Mouse (Mus musculus) neural tube, embryonic 14.5 days (tissue): ENCODE data around the gene Bmp3. TPM values are rescaled to one million over a fixed set of nuclear protein-coding genes. Genes with fewer than 3 reads are reported as not detected.
A peak's percentile ranks its signal among the peaks of the same experiment; 100 is the strongest.

Source experiments
- ATAC-seq: fragments of 200-750 bp; cut with Nextera tagmentation; 2 replicates; pipeline ENCODE4 v1.8.0; 2017; ENCODE audit warnings: low read depth, mild to moderate bottlenecking, moderate TSS enrichment, moderate library complexity
- H3K27ac ChIP-seq: fragments of 300-500 bp; sonication (generic); 2 replicates; pipeline ENCODE4 v1.5.1; 2014; ENCODE audit warnings: low read depth, mild to moderate bottlenecking, control low read depth, low read length, moderate library complexity, mixed read lengths
- H3K27me3 ChIP-seq: fragments of 300-500 bp; sonication (generic); 2 replicates; pipeline ENCODE4 v1.6.1; 2014; ENCODE audit warnings: low read length; ENCODE audit not compliant: control insufficient read depth, insufficient read depth
- H3K36me3 ChIP-seq: fragments of 300-500 bp; sonication (generic); 2 replicates; pipeline ENCODE4 v1.6.1; 2014; ENCODE audit warnings: low read length, mixed read lengths; ENCODE audit not compliant: control insufficient read depth, insufficient read depth
- H3K4me1 ChIP-seq: fragments of 300-500 bp; sonication (generic); 2 replicates; pipeline ENCODE4 v1.6.1; 2014; ENCODE audit warnings: low read length; ENCODE audit not compliant: control insufficient read depth, insufficient read depth
- H3K4me2 ChIP-seq: fragments of 300-500 bp; sonication (generic); 2 replicates; pipeline ENCODE4 v1.6.1; 2014; ENCODE audit warnings: mild to moderate bottlenecking, low read depth, low read length, control low read depth
- H3K4me3 ChIP-seq: fragments of 300-500 bp; sonication (generic); 2 replicates; pipeline ENCODE4 v1.5.1; 2014; ENCODE audit warnings: low read depth, low read length, control low read depth, mixed read lengths
- H3K9ac ChIP-seq: fragments of 300-500 bp; sonication (generic); replicated peaks from 2 replicates; pipeline ENCODE4 v1.6.1; 2014; ENCODE audit warnings: low read depth, mild to moderate bottlenecking, control low read depth, low read length, mixed read lengths
- H3K9me3 ChIP-seq: fragments of 300-500 bp; sonication (generic); 2 replicates; pipeline ENCODE4 v1.6.1; 2016; ENCODE audit warnings: low read length; ENCODE audit not compliant: control insufficient read depth
- WGBS: fragments of 180-500 bp; shearing (Covaris S2); extraction: QIAGEN DNeasy Blood & Tissue Kit; methylation state at CpG from one replicate; pipeline ENCODE4 v1.1.7; 2014; 5-methylcytosine and 5-hydroxymethylcytosine counted together
- polyA plus RNA-seq: library from polyadenylated mRNA; unstranded; fragments of >200 nt; fragmentation: Nextera tagmentation; extraction: Ambion mirVana; gene quantifications from 2 replicates; pipeline ENCODE4 v1.2.1, GENCODE M21; 2014

The Bmp3 gene
- polyA plus RNA-seq, 1 experiment from 2014 or later: 1.7 TPM

GRCm38 (mm10) chr5:98842600-98843310 is 11.5 kb upstream of the Bmp3 start:
- ATAC-seq: no peak
- Histone ChIP-seq H3K36me3 (no peaks in the 10 kb centered on the region), H3K9ac (no peak overlapping the region), H3K27me3 (no peaks in the 10 kb centered on the region), H3K4me3 (no peak overlapping the region), H3K27ac (no peak overlapping the region), H3K9me3 (no peaks in the 10 kb centered on the region), H3K4me1 (no peaks in the 10 kb centered on the region), H3K4me2 (no peak overlapping the region)
- WGBS: 64% methylated on average over 7 of the region's 7 CpGs

GRCm38 (mm10) chr5:98844664-98845063 is 9.6 kb upstream of the Bmp3 start:
- Histone ChIP-seq H3K27ac (no peak overlapping the region), H3K9ac (no peak overlapping the region), H3K36me3 (no peaks in the 10 kb centered on the region), H3K9me3 (no peaks in the 10 kb centered on the region), H3K4me3 (no peak overlapping the region), H3K4me1 (no peaks in the 10 kb centered on the region), H3K4me2 (no peak overlapping the region), H3K27me3 (no peaks in the 10 kb centered on the region)
- 86% methylated on average over 1 of the region's 1 CpGs for WGBS
- no peak for ATAC-seq

- Histone ChIP-seq H3K9me3 (no peaks in the 10 kb centered on the region), H3K4me2 (peak overlapping the region; percentile 93), H3K36me3 (no peaks in the 10 kb centered on the region), H3K4me3 (peak overlapping the region; percentile 42), H3K9ac (peak overlapping the region; percentile 43), H3K4me1 (peaks cover 7% of the 10 kb centered on the region; the same call in 1 of the 2 replicates), H3K27me3 (peaks cover 15% of the 10 kb centered on the region), H3K27ac (no peak overlapping the region)
- ATAC-seq: peak; percentile 84
- WGBS: under 1% methylated on average over 73 of the region's 75 CpGs
Observed at GRCm38 (mm10) chr5:98854627-98855564, 681 bp downstream of the Bmp3 start.

- Histone ChIP-seq H3K9ac (no peak overlapping the region), H3K27ac (no peak overlapping the region)
- no peak for ATAC-seq
Observed at GRCm38 (mm10) chr5:98855741-98856140, 1.5 kb downstream of the Bmp3 start.

GRCm38 (mm10) chr5:98856356-98856755 is 2.1 kb downstream of the Bmp3 start:
- no peak overlapping the region for H3K4me3 ChIP-seq
- no peak for ATAC-seq
- peak overlapping the region; percentile 4; the same call in 1 of the 2 replicates for H3K4me2 ChIP-seq
- H3K27me3 ChIP-seq: peaks cover 15% of the 10 kb centered on the region
- H3K36me3 ChIP-seq: no peaks in the 10 kb centered on the region
- no peak overlapping the region for H3K27ac ChIP-seq
- no peaks in the 10 kb centered on the region for H3K9me3 ChIP-seq
- H3K4me1 ChIP-seq: peaks cover 7% of the 10 kb centered on the region; the same call in 1 of the 2 replicates
- H3K9ac ChIP-seq: no peak overlapping the region
- 63% methylated on average over 7 of the region's 7 CpGs for WGBS

More at GRCm38 (mm10) chr5:98855741-98856140, 1.5 kb downstream of the Bmp3 start:
- peaks cover 15% of the 10 kb centered on the region for H3K27me3 ChIP-seq
- H3K4me3 ChIP-seq: peak overlapping the region; percentile 42; the same call in 1 of the 2 replicates
- WGBS: 14% methylated on average over 12 of the region's 12 CpGs
- H3K4me2 ChIP-seq: peak overlapping the region; percentile 93
- H3K36me3 ChIP-seq: no peaks in the 10 kb centered on the region
- H3K9me3 ChIP-seq: no peaks in the 10 kb centered on the region
- H3K4me1 ChIP-seq: peaks cover 7% of the 10 kb centered on the region; the same call in 1 of the 2 replicates

GRCm38 (mm10) chr5:98863891-98864290 is 9.7 kb downstream of the Bmp3 start:
- Histone ChIP-seq H3K9ac (no peak overlapping the region), H3K27me3 (no peaks in the 10 kb centered on the region), H3K4me3 (no peak overlapping the region), H3K4me2 (no peak overlapping the region), H3K36me3 (no peaks in the 10 kb centered on the region), H3K27ac (no peak overlapping the region), H3K4me1 (no peaks in the 10 kb centered on the region), H3K9me3 (no peaks in the 10 kb centered on the region)
- 0% methylated on average over 6 of the region's 6 CpGs for WGBS
- ATAC-seq: no peak

GRCm38 (mm10) chr5:98865146-98865545 is 10.9 kb downstream of the Bmp3 start:
- no peak overlapping the region for H3K27ac ChIP-seq
- no peaks in the 10 kb centered on the region for H3K4me1 ChIP-seq
- WGBS: 94% methylated on average over 5 of the region's 5 CpGs
- H3K9ac ChIP-seq: no peak overlapping the region
- no peak overlapping the region for H3K4me3 ChIP-seq
- H3K27me3 ChIP-seq: no peaks in the 10 kb centered on the region
- H3K4me2 ChIP-seq: no peak overlapping the region
- ATAC-seq: no peak
- no peaks in the 10 kb centered on the region for H3K9me3 ChIP-seq
- no peaks in the 10 kb centered on the region for H3K36me3 ChIP-seq

GRCm38 (mm10) chr5:98876056-98876455 is 21.8 kb downstream of the Bmp3 start:
- WGBS: 73% methylated on average over 5 of the region's 5 CpGs
- H3K27ac ChIP-seq: no peak overlapping the region
- no peaks in the 10 kb centered on the region for H3K36me3 ChIP-seq
- no peak overlapping the region for H3K4me3 ChIP-seq
- no peaks in the 10 kb centered on the region for H3K27me3 ChIP-seq
- no peaks in the 10 kb centered on the region for H3K4me1 ChIP-seq
- H3K4me2 ChIP-seq: no peak overlapping the region
- H3K9ac ChIP-seq: no peak overlapping the region
- ATAC-seq: no peak
- no peaks in the 10 kb centered on the region for H3K9me3 ChIP-seq

GRCm38 (mm10) chr5:98878891-98879290 is 24.7 kb downstream of the Bmp3 start:
- no peaks in the 10 kb centered on the region for H3K27me3 ChIP-seq
- H3K4me1 ChIP-seq: no peaks in the 10 kb centered on the region
- H3K27ac ChIP-seq: no peak overlapping the region
- H3K9me3 ChIP-seq: no peaks in the 10 kb centered on the region
- no peak overlapping the region for H3K4me3 ChIP-seq
- ATAC-seq: no peak
- H3K36me3 ChIP-seq: no peaks in the 10 kb centered on the region
- no peak overlapping the region for H3K4me2 ChIP-seq
- no peak overlapping the region for H3K9ac ChIP-seq
